ENCODE assay signal across 15 mouse cellular contexts in the genomic region with DNA sequence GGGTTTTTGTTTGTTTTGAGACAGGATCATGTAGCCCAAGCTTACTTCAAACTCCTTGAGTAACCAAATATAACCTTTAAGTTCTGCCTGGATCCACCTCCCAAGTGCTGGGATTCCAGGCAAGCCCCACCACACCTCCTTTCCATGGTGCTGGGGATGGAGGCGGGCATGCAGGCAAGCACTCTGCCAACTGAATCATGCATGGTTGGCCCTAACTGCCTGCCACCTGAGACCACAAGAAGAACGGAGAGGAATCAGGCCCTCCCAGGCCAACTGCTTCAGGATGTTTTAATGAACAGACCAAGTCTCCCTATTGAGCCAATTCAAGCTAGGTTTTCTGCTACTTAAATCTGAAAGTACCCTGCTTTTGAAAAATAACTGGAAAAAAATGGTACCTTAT.
"Had no signal": no experiment of that assay in that cellular context is flagged by ENCODE, and none has a peak within 500 bp of the region (broad histone marks: within the 10 kb centered on the region; RNA-seq: fewer than 3 reads in every experiment).

No protein-coding gene starts in this region.

- ATAC-seq: inflammation-experienced regulatory T-cells, adult 6 months; intestine, embryonic 16.5 days; liver, embryonic 12.5 days; midbrain, embryonic 13.5 days had no signal

- H3K4me2 ChIP-seq: limb, embryonic 12.5 days; liver, embryonic 12.5 days; liver, embryonic 15.5 days; lung, embryonic 15.5 days; midbrain, embryonic 13.5 days had no signal

- DNase-seq: kidney, adult 2 months; kidney, postnatal 10 days; kidney, postnatal 36 days; layer of hippocampus, adult 9-11 months; liver; lung, postnatal 10 days; lung, postnatal 4 days; thymus, postnatal 25 days had no signal

- H3K9ac ChIP-seq: limb, embryonic 12.5 days; liver, embryonic 12.5 days; liver, embryonic 15.5 days; lung, embryonic 15.5 days; midbrain, embryonic 13.5 days had no signal

- H3K36me3 ChIP-seq: limb, embryonic 12.5 days; liver, embryonic 12.5 days; liver, embryonic 15.5 days; lung, embryonic 15.5 days; midbrain, embryonic 13.5 days had no signal

- H3K27me3 ChIP-seq: limb, embryonic 12.5 days; liver, embryonic 12.5 days; liver, embryonic 15.5 days; lung, embryonic 15.5 days; midbrain, embryonic 13.5 days had no signal

- H3K4me3 ChIP-seq: limb, embryonic 12.5 days; liver, embryonic 12.5 days; liver, embryonic 15.5 days; lung, embryonic 15.5 days; midbrain, embryonic 13.5 days had no signal

- H3K27ac ChIP-seq: limb, embryonic 12.5 days; liver, embryonic 12.5 days; liver, embryonic 15.5 days; lung, embryonic 15.5 days; midbrain, embryonic 13.5 days had no signal

- H3K9me3 ChIP-seq: limb, embryonic 12.5 days; liver, embryonic 12.5 days; liver, embryonic 15.5 days; lung, embryonic 15.5 days; midbrain, embryonic 13.5 days had no signal
